Mouse (Mus musculus) fibroblast of lung, adult 2 months (primary cell): ENCODE data around the gene Tmpo.
A peak's percentile ranks its signal among the peaks of the same experiment; 100 is the strongest.
"Not testable (repeated sequence)": the region's sequence is repeated elsewhere in the genome, so short reads cannot be mapped to it uniquely, and the experiment has no call there.

Experiments used
- DNase-seq: peaks from one replicate; pipeline ENCODE4 v3.0.0-alpha.2; 2011; ENCODE audit warnings: low read depth

Tmpo gene

DNA sequence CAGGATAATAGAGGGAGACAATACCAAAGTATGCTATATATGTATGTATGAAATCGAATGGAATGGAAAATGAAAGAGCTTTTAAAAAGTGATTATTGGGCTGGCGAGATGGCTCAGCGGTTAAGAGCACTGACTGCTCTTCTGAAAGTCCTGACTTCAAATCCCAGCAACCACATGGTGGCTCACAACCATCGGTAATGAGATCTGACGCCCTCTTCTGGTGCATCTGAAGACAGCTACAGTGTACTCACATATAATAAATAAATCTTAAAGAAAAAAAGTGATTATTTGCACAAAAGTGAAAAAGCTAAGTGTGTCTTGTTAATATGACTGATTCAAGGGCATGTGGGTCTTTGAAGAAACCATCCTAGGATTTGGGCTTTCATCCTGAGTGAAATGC is 3.8 kb upstream of the Tmpo start:
- DNase-seq = not testable (repeated sequence)

DNA sequence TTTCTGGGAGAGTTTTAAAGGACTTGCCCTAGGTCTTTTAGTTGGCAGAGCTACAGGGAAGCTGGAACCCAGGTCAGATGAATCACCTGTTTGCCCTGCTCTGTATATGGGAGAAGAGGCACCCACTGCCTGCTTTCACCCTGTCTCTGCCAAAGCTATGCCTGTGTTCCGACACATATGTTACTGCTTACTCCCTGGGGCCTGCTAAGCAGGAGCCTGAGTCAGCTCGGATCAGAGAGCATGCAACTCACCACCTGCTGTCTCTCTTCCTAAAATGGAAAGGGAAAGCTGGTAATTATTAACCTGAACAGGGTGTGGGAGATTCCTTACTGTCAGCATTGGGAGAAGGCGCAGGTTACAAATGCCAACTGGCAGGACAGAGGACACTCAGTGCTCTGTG is 2.2 kb upstream of the Tmpo start:
- DNase-seq = no peak

DNA sequence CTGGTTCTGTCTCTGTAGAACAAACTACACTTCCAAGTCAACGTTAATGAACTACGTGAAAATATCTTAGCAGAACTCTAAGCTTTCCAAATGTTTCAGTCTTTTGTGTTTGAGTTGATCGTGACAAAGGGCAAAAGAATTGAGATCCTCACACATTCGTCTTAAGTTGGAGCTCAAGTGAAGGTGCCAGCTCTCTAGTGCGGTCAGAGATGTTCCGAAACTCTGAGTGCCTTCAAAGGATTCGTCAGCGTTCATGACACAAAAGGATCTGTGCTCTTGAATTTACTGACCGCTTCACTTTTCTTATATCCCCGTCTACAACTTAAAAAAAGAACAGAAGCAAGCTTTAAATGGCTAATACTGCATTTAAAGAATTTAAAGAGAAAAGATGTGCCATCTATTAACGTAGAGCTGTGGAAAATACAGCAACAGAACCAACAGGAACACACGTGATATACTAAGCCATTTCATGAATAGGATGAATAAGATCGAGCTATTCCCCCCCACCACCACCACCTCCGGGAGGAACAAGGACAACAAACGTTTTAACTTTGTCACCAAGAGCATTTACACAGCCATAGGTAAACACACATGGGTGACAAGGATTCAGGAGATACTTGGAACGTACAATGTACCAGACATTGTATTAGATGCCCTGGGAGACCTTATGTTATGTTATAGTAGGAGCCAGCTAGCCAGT is 1.3 kb upstream of the Tmpo start:
- DNase-seq = no peak

DNA sequence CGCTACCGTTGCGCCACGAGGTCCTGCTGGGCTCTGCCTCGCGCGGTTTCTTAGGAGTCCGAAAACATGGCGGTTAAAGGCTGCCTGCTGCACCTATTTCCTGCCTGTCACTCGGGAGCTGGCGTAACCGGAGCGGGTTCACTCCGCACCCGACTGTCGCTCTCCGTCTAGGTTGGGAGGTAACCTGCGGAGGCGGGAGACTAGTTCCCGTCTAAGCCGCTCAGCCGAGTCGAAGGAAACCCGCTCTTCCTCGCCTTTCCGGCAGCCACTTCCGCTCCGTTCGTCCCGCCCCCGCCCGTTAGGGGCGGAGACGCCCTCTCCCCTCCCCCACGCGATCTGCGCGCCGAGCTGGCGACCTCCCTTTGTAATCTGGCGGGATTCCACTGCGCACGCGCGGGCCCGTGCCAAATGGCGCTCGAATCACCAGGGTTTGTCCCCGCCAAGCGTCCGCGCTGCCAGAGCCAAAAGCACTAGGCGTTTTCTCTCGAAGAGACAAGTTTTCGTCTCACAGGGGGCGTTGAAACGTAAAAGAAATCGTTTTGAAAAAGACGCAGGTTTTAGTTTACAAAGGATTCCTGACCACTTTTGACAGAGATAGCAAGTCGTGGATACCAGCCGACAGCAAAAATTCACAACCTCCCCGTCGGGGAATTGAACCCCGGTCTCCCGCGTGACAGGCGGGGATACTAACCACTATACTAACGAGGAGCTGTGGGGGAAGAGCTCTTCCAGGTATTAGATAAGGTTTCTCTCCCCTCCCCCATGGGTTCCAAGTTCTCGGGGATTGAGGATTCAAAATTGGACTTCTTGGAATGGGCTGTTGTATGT is 560 bp upstream of the Tmpo start:
- peak; percentile 90 for DNase-seq

DNA sequence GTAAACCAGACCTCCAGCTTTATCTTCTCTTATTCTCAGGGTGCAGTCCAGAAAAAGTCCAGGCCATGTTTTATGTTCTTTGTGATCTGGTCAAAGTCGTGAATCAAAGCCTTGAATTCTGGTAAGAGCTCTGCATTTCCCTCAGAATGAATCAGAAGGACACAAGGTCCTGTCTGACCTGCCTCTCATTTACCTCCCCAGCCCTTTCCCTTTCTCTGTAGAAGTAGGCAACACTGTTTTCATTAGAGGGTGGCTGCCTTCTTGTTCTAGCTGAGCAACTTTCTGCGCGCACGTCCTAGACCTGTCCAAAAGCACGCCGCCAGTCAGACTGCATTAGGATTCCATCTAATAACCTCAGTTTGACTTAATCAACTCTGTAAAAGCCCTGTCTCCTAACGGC is 814 bp downstream of the Tmpo start:
- DNase-seq = no peak

DNA sequence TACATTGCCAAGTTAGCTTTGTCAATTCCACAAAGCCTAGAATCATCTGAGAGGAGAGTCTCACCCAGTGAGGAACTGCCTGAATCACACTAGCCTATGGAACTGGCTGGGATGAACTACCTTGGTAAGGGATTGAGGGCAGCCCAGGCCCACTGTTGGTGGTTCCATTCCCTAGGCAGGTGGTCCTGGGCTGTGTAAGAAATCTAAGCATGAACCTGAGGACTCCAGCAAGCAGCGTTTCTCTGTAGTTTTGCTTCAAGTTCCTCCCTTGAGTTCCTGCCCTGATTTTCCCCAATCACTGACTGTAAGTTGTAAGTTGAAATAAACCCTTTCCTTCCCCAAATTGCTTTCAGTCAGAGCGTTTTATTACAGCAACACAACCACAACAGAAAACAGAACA is 1.3 kb downstream of the Tmpo start:
- no peak for DNase-seq

DNA sequence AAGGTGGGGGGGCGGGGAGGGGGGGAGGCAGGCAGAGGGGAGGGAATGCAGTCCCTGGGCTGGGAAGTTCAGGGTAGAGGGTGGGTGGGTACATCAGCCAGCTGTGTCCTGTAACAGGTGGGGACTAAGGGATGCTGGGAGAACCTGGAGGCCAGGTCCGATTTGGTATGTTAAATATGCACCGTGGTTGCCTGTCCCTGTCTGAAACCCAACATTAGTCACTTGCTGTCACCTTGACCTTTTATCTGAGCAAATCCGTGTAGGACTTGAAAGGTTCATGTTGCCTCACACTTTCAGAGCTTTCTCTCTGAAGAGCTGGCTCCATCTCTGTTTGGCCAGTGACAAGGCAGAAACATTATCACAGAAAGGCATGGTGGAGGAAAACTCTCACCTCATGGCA is 3.9 kb downstream of the Tmpo start:
- no peak for DNase-seq

DNA sequence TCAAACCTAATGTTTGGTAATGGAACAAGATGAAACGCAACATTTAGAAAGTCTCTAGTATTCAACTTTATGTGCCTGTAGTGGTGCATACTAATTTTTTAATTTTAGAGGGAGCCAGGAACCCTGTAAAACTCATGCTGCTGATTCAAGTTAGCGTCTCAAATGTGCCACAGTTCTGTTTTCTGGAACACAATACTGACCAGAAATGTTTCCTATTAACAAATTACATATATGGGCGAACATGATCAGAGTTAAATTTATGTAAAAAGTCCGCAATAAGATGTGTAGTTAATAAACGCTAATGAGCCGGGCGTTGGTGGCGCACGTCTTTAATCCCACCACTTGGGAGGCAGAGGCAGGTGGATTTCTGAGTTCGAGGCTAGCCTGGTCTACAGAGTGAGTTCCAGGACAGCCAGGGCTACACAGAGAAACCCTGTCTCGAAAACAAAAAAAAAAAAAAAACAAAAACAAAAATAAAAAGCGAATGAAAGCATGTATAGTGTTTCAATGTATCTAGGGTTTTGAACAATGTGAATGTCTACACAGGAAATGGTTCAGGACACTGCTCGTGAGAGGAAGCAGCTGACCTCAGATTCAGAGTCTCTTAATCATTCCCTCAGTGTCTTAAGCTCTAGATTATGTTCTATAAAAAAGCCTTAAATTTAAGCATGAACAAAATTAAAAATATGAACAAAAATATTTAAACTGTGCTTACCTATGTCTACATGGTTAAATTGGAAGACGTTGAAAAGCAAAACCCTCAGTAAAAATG is 8.6 kb downstream of the Tmpo start:
- no peak for DNase-seq

DNA sequence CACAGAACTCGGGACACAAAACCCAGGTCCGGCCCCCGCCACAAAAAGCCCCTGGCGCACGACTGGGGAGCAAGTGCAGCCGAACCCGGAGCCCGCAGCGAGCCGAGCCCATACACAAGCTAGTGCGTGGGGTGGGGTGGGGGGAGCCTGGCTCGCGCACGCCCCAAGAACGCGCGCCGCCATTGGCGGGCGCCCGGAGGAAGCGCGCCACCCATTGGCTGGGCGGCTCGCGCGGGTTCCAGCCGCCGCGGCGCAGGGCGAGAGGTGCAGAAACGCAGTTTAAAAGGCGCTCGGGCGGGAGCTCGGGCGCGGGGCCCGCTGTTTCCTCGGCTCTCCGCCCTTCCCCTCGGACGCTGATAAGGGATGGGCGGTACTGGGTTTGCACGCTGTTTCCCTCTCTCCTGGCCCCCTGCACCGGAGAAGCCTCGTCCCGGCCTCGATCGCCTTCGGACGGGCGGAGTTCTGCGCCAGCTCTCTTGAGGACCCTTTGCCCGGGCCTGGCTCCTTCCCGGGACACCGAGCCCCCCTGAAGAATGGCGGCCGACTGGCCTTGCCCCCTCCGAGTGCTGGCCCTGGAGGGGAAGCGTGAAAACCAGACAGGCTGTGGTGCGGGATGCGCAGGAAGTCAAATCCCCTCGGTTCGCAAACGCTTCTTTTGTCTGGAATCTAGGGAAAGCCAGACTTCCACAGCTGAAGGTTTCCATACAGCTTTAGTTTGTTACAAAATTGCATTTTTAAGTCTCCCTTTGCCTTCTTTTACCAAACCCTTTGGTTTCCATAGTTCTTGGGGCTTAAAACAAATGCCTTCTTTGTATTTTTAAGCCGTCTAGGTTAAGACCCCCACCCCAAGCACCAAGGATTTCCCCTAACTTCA is 9.4 kb downstream of the Tmpo start:
- peak; percentile 78 for DNase-seq

DNA sequence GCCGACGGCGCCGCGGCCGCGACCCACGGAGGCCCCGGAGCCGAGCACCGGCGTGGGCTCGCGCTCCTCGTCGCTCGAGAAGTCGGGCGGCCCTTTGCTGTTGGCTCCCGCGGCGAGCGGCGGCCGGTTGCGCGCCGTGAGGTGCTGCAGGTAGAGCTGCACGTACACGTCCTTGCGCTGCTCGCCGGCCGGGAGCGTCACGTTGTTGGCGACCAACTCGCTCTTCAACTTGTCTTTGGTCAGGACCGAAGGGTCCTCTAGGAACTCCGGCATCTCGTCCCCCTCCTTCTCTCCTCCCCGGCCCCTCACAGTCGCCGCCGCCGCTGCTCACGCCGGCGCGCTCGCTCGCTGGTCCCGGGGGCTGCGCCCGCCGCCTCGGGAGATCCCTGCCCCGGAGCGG is 10.1 kb downstream of the Tmpo start:
- DNase-seq = no peak

DNA sequence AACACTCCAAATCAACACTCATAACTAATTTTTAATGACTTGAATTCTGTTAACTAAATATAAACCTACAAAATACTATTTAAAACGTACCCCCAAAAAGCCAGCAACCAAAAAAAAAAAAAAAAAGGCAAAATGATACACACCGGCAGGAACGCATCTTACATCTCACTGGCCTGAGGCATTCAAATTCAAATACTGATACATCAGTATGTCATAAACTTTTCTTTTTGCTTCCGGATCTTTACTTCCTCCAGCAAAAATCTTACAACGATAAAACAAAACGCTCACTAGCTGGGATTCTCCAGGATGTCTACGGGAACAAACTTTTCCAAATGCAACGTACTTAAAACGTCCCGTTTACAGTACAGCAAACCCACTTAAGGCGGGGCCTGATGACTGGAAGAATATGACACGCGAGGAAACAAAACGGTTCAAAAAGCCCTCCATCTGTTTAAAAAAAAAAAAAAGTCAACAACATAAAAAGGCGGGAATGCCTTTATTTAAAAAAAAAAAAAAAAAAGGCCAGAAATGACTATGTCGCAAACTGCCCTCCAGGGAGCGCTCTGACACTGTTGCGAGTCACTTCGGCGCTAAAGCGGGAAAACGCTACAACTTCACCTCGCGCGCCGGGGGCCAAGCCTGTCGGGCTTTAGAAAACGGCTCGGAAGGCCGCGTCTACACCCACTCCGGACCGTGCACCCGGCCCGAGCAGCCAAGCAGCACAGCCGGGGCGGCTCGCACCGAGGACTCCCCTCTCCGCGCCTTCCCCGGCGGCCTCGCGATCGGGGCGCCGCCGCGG is 10.8 kb downstream of the Tmpo start:
- no peak for DNase-seq

DNA sequence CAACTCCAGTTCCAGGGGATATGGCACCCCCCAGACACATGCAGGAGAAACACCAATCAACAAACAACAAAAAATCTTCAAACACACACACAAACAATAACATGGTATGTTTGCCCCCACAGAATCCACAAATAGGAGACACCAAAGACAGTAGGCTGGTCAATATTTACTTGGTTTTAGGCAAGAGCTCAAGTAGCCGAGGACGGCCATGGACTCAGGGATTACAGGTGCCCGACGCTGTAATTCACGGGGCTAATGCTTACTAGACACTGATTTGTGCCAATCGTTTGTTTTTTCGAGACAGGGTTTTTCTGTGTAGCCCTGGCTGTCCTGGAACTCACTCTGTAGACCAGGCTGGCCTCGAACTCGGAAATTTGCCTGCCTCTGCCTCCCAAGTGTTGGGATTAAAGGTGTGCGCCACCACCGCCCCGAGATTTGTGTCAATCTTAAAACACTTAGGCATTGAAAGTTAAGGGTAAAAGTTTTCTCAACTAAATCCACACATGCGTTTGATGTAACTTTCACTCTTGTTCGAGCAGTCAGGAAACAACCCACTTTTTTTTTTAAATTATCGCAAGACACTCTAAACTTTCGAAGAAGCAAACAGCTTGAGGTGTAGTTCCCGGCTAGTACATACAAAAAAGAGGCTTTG is 11.6 kb downstream of the Tmpo start:
- no peak for DNase-seq

DNA sequence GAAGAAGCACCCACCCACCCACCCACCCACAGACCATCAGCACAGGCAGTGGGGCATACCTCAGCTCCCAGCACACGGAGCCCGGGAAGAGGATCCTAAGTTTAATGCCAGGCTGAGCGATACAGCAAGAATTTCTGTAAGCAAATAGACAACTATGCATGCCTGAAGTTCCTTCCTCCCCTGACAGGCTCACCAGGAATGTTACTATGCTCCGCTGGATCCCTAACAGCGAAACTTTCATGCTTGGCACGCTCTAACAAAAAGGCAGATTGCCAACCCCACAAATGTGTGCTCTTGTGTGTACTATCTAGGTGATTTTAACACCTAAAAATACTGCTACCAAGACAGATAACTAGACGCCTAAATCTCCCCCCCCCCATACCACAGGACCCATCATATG is 13.8 kb downstream of the Tmpo start:
- DNase-seq = no peak

DNA sequence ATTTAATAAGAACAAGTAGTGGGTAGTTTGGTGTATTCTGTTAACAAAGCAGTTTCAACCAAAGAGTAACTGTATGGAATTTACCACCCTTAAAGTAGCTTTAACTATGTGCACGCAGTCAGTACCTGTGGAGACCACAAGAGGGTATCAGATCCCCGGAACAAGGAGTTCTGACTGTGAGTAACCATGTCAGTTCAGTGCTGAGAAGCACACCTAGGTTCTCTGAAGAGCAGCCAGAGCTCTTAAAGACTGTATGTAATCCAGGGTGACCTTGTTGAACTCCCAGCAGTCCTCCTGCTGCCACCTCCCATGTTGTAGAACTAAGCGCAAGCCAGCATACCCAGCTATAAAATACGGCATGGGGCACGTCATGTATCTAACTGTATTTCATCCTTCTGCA is 14.2 kb downstream of the Tmpo start:
- DNase-seq = no peak

DNA sequence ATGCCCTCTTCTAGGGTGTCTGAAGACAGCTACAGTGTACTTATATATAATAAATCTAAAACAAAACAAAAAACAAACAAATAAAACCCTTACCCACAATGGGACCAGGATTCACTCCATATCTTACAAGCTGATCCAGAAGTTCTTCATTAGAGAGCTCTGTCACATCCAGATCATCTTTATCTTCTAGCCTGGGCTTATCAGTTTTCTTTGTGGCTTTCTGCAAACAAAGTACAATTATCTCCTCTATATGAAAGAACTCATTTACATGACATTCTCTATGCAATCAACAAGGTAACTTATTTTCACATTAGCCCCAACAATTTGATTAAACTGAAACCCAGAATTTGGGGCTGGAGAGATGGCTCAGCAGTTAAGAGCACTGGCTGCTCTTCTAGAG is 15.3 kb downstream of the Tmpo start:
- no peak for DNase-seq

DNA sequence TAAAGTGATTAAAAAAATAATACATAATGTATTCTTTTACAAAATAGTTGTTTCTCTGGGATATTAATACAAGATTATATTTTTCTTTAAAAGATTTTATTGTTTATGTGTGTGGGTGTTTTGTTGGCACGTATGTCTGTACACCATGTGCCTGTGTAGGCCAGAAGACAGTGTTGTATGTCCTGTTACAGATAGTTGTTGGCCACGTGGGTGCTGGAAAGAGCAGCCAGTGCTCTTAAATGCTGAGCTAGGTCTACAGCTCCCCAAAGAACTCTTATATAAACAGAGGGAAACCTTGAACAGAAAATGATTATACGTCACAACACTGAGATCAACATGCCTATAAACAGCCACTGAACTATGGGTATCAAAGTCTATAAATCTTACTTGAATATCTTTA is 16.6 kb downstream of the Tmpo start:
- no peak for DNase-seq

DNA sequence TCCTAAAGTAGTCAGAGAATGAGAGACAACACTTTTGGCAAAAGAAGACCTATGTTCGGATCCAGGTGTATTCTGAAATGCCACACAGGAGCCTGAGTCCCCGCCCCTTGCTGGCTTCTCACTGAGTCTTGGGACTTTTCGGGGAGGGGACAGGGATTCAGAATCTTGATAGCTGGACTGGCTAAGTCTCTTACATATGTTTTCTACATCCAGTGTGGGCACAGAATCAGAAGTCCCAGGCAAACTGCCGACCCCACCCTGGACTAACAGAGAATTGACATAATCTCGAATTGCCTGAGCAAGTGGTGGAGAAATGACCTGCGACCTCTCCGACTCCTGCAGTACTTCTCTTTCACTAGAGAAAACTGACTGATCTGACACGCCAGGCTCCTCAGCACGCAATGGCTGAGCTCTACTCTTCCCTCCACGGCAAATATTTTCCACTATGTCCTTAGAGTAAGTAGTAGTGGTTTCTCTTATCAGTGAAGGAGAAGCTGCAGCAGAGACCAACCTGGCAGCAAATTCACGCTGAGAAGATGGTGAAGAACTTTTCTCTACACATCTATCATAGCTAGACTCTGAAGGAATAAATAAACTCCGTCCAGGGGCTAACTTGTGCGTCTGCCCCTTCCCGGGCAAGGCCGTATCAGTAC is 18.5 kb downstream of the Tmpo start:
- no peak for DNase-seq

DNA sequence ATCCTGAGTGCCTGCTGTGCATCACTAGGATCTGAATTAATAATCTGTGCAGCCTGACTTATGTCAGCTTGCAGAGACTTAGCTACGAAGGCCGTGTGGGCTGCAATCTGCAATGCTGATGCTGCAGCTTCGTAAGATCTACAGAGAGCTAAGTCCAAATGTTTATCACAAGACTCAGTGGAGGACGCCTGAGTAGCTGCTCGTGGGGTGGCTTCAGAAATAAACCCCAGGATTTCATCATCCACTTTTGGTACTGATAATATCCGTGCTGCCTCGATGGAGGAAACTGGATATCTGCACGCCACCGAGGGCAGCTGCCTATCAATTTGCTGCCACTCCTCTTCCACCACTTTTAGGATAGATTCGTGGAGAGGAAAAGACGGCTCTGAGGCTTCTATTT is 19.0 kb downstream of the Tmpo start:
- no peak for DNase-seq

DNA sequence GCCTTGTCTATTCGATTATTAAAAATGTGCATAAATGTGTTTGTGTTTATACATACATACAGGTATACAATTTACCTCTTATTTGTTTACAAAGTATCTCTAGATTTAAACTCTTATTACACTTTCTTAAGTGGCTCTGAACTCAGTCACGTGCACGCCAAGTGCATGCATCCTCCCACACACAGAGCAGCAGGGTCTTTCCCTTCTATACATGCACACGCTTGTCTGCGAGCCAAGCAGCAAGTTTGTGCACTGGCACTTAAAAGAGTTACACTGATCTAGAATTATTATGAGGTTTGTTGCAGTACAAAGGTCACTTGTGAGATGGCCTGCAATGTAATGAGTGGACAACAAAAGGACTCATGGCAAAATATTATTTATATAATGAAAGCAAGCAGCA is 20.1 kb downstream of the Tmpo start:
- DNase-seq = no peak

DNA sequence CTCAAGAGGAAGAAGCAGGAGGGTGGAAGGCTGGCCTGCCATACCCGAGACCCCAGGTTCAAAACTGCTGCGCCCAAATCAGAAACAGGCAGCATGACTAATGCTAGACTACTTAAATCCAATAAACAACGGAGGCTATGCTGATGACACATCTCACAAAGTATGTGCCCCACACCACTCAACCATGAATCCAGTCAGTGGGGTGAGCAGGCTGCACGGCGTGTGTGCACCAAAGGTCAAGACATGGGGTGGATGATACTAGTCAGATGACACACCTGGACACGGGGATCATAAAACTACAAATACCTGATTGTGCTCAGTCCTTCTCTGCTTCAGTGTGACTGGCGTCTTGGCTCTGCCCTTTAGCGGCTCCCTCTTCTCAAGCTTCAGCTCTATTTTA is 22.7 kb downstream of the Tmpo start:
- peak; percentile 82 for DNase-seq
